In the genomic region with DNA sequence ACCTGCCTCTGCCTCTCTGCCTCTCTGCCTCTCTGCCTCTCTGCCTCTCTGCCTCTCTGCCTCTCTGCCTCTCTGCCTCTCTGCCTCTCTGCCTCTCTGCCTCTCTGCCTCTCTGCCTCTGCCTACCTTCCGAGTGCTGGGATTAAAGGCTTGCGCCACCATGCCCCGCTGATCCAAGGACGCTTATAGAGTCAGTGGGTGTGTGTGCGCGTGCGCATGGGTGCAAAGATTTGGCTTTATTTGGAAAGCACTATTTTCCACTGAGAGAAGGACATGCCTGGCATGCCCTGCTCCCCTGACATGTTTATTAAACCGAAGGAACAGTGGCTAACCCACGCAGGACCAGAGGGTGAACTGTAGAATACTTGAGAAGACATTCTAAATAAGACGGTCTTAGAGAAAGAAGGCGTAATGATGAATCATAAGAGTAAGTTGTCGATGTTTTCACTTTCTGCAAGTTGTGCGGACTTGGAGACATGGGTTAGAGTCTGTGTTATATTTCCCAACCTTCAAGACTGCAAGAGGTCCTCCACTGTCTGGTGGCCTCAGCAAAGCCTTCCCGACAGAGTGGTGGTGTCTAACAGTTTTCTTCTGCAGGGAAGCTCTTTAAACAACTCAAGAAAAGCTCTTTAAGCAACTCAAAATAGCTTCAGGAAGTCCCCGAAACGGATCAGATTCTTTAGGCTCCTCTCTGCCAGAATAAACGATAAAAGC, we compare ENCODE assay signal across 9 mouse cellular contexts. TPM values are rescaled to one million over a fixed set of nuclear protein-coding genes. Genes with fewer than 3 reads are reported as not detected.
A peak's percentile ranks its signal among the peaks of the same experiment; 100 is the strongest.
DNase-seq lines count a peak whose midpoint lies in the region; ATAC-seq and TF ChIP-seq lines count a peak whose summit lies in the region.
"Had no signal": no experiment of that assay in that cellular context is flagged by ENCODE, and none has a peak within 500 bp of the region (broad histone marks: within the 10 kb centered on the region; RNA-seq: fewer than 3 reads in every experiment).

No protein-coding gene starts in this region.

- 73% methylated on average over 17 of the region's 17 CpGs for WGBS in lung, embryonic 14.5 days
- 85% methylated on average over 17 of the region's 17 CpGs for WGBS in hindbrain, embryonic 15.5 days
- 82% methylated on average over 17 of the region's 17 CpGs for WGBS in midbrain, postnatal 0 days

- no peaks in the 10 kb centered on the region for H3K27me3 ChIP-seq in lung, embryonic 14.5 days (ENCODE audit: insufficient read depth, low read length)
- no peaks in the 10 kb centered on the region for H3K27me3 ChIP-seq in hindbrain, embryonic 15.5 days
- no peaks in the 10 kb centered on the region for H3K27me3 ChIP-seq in midbrain, postnatal 0 days (ENCODE audit: insufficient read depth, low read length)

- 0 out of 2 replicates have a peak, but pooled peaks cover 9% of the 10 kb centered on the region for H3K36me3 ChIP-seq in lung, embryonic 14.5 days (ENCODE audit: insufficient read depth)
- H3K36me3 ChIP-seq in hindbrain, embryonic 15.5 days: peaks cover 8% of the 10 kb centered on the region; the same call in 1 of the 2 replicates
- H3K36me3 ChIP-seq in midbrain, postnatal 0 days (ENCODE audit: insufficient read depth, low read length): peaks cover 3% of the 10 kb centered on the region; the same call in 1 of the 2 replicates

- no peaks in the 10 kb centered on the region for H3K9me3 ChIP-seq in lung, embryonic 14.5 days (ENCODE audit: low read depth, low read length)
- no peaks in the 10 kb centered on the region for H3K9me3 ChIP-seq in hindbrain, embryonic 15.5 days
- no peaks in the 10 kb centered on the region for H3K9me3 ChIP-seq in midbrain, postnatal 0 days (ENCODE audit: low read length)

- no peak for ATAC-seq in cerebellum, adult (ENCODE audit: insufficient number of reproducible peaks, low FRiP score, low TSS enrichment)
- ATAC-seq in lung, embryonic 14.5 days (ENCODE audit: insufficient read depth): no peak
- no peak for ATAC-seq in hindbrain, embryonic 15.5 days (ENCODE audit: low FRiP score, low read depth)
- ATAC-seq in midbrain, postnatal 0 days (ENCODE audit: low FRiP score): no peak

- peaks cover 7% of the 10 kb centered on the region for H3K4me1 ChIP-seq in lung, embryonic 14.5 days (ENCODE audit: insufficient read depth)
- H3K4me1 ChIP-seq in hindbrain, embryonic 15.5 days (replicated peaks): peaks cover 27% of the 10 kb centered on the region
- peaks cover 10% of the 10 kb centered on the region; the same call in 1 of the 2 replicates for H3K4me1 ChIP-seq in midbrain, postnatal 0 days (ENCODE audit: insufficient read depth, low read length)

- DNase-seq in cerebellum, adult 9-10 months: peak; percentile 21
- DNase-seq in lung, embryonic 14.5 days: no peak
- no peak for DNase-seq in lung, postnatal 4 days
- DNase-seq in midbrain, postnatal 0 days (ENCODE audit: low spot score): no peak
- no peak for DNase-seq in cerebellum, postnatal 14 days
- DNase-seq in kidney, adult 9 months: no peak

- H3K27ac ChIP-seq in lung, embryonic 14.5 days (ENCODE audit: low read depth): no peak overlapping the region
- H3K27ac ChIP-seq in hindbrain, embryonic 15.5 days (replicated peaks): no peak overlapping the region
- H3K27ac ChIP-seq in midbrain, postnatal 0 days (ENCODE audit: low read depth, low read length): no peak overlapping the region
- H3K27ac ChIP-seq: macrophage had no signal

- no peak for TF ChIP-seq CTCF in lung, embryonic 14.5 days (IDR thresholded peaks at IDR 0.05; ENCODE audit: low read depth)
- TF ChIP-seq CTCF in midbrain, postnatal 0 days (IDR thresholded peaks at IDR 0.05): no peak

- H3K9ac ChIP-seq in lung, embryonic 14.5 days: no peak overlapping the region
- H3K9ac ChIP-seq in hindbrain, embryonic 15.5 days: no peak overlapping the region
- H3K9ac ChIP-seq in midbrain, postnatal 0 days (replicated peaks; ENCODE audit: low read length, poor library complexity, severe bottlenecking): no peak overlapping the region

- peak overlapping the region; percentile 80; the same call in 1 of the 2 replicates for H3K4me2 ChIP-seq in lung, embryonic 14.5 days
- peak overlapping the region; percentile 64 for H3K4me2 ChIP-seq in hindbrain, embryonic 15.5 days
- H3K4me2 ChIP-seq in midbrain, postnatal 0 days (ENCODE audit: low read depth, low read length, poor library complexity, severe bottlenecking): peak overlapping the region; percentile 48; the same call in 1 of the 2 replicates

- H3K4me3 ChIP-seq in lung, embryonic 14.5 days (ENCODE audit: low read depth, low read length): no peak overlapping the region
- peak overlapping the region; percentile 80 for H3K4me3 ChIP-seq in hindbrain, embryonic 15.5 days
- no peak overlapping the region; the same call in 1 of the 2 replicates for H3K4me3 ChIP-seq in midbrain, postnatal 0 days (ENCODE audit: low read depth, low read length)

RNA-seq across cellular contexts. Expression of gene Nfrkb, which starts 1.0 kb away (rescaled TPM):
- 21.2 and 27.0 TPM in 2 replicates for polyA plus RNA-seq in lung, embryonic 14.5 days (2014; fragmentation: Nextera tagmentation; extraction: Ambion mirVana)
- polyA plus RNA-seq in hindbrain, embryonic 15.5 days (2015; fragmentation: Nextera tagmentation; extraction: Ambion mirVana): 25.4 and 29.9 TPM in 2 replicates
- 38.1 and 43.4 TPM in 2 replicates for total RNA-seq in midbrain, postnatal 0 days (2014; rRNA removed)
- polyA plus RNA-seq in midbrain, postnatal 0 days (2015; fragmentation: Nextera tagmentation; extraction: Ambion mirVana): 20.8 and 24.0 TPM in 2 replicates
